Mouse (Mus musculus): ENCODE data around the gene C2cd4c.

Gene C2cd4c

DNA sequence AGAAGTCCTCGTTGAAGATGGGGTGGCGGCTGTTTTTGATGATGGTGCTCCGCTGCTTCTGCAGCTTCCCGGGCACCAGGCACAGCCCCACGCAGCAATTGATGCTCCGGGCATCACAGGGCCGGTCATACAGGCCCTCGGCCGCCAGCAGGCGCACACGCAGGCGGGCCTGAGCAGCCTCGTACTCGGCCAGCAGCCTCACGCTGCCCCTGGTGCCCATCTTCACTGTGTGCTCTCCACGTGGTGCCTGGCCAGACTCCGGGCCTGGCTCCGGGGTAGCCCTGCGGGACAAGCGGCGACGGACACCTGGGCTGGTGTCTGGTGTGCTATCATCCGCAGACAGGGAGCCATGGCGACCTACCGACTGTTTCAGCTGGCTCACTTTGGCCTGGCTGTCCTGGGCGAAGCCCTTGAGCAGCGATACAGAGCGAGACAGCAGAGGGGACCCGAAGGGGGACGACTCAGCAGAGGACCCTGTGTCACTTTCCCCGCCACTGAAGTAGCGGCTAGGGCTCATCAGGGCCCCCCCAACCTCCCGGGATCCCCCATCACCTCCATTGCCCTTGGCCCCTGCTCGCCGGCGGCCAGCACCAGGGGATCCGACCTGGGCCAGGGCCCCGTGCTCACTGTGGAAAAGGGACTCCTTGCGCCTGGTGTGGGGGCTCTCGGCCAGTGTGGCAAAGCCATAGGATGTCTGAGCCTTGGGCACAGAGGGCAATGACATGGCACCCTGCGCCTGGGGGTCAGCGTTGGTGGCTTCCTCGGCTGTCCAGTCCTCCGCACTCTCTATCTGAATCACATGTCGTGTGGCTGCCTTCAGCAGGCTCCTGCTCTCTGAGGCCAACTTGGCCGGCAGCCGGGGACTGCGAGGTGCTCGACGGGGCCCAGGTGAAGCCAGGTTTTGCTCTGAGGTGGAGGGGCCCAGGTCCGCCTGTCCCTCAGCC, 1.4 kb downstream of the C2cd4c start:
- no peak for DNase-seq (ENCODE audit: low spot score)

DNA sequence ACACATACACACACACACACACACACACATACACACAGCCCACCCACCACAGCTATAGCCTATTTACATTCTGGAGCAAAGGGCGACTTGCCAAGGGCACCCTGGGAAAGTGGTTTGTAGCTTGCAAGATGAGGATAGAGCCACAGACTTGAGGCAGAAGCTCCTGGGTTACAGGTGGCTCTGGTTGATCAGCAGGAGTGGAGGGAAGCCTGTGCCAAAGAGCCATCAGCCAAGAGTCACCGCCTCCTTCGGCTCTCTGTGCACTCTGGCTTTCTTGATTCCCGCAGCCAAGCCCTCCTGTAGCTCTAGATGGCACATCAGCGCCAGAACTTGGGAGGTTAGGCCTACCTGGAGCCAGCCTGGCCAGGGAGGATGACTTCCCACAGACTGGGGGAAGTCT, 2.5 kb downstream of the C2cd4c start:
- DNase-seq (ENCODE audit: low spot score) = no peak

DNA sequence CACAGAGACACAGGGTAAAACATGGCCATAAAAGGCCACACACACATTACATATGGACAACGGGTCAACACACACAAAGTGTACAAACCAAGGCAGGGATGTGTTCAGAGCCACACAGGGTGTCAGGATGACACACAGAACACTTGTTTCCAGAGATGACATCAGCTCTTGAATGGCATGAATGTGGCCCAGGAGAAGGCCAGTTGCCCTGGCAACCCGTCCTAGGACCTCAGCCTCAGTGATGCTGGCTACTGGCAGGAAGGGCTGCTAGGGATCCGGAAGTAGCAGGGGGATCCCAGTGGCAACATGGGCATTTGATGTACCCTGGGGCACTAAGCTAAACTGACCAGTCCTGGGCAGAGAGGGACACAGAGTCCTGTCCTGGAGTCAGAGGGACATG, 4.5 kb downstream of the C2cd4c start:
- DNase-seq (ENCODE audit: low spot score) = no peak

DNA sequence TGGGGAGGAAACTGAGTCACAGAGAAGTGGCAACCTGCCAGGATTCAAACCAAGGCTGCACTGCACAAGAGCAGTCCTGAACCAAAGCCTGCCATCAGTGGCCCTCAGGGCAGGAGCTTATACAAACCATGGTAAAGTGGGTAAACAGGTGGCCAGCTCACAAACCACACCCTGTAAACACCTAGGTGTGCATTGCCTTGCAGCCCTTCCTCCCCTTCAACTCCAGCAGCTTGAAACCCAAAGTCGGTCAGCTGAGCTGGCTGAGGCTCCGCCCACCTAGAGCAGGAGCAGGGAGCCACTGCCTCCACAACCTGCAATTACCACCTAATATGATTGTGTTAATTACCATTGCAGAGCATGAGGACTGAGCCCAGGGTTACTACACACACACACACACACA, 5.9 kb downstream of the C2cd4c start:
- DNase-seq (ENCODE audit: low spot score) = no peak

DNA sequence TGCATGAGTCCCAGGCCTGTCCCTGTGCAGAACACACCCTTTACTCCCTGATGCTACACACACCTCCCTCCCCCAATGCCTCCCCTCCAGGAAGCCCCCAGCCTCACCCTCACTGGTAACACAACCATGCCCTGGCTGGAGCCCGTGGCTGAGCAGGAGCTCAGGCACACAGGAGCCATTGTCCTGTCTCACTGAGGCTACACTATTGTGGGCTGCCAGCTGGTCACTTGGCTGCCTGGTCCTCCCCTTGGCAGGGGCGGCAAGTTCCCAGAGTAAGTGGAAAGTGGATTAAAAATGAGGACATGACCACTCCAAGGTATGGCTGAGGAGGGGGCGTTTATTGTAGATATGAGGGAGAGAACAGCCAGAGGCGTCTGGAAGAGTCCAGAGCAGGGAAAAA, 7.3 kb downstream of the C2cd4c start:
- DNase-seq (ENCODE audit: low spot score) = no peak

DNA sequence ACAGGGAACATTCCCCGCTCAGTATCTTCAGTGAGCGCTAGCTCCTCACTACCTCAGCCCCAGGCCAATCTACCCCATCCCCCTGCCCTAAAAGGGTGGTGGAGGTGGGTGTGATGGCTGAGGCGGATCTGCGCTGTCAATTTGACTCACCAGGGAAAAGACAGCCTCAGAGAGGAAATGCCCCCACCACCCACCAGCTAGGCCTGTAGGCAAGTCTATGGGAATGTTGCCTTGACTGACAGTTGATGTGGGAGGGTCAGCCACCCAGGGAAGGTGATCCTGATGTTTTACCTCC, 15.9 kb downstream of the C2cd4c start:
- DNase-seq (ENCODE audit: low spot score) = no peak

DNA sequence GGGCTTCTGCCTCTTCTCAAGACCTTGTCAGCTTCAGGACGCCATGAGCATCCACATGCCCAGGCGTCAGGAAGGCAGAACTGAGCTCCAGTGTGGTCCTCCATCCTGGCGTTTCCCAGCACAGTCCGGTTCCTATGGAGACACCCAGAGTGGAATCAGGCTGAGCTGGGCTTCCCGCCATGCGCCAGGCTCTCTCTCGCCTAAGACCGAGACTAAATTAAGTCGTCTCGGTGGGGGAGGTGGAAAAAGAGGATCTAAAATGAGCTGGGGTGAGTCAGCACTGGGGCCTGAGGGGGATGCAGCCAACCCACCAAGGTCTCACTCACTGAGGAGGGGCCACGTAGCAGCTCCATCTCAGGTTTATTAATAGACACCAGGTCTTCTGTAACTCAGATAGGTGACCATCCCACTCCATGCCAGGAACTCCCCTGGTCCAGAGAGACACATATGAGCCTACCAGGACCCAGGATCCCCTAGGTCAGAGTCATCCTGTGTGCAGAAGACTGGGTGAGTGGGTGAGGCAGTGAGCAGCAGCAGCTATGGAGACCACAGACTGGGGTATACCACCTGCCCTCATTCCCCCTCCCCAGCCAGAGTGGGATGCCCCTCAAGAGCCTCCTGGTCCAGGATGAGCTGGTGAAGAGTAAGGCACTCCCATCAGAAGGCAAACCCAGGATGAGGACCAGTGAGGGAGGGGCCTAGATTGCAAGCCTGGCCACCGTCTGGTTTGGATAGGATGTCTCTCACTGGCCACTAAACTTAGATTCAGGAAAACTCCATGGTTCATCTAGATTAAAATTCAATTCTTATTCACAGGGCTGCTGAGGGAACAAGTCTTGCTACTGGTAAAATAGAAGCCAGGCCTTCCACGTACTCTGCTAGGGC, 16.5 kb downstream of the C2cd4c start:
- DNase-seq (ENCODE audit: low spot score) = no peak

DNA sequence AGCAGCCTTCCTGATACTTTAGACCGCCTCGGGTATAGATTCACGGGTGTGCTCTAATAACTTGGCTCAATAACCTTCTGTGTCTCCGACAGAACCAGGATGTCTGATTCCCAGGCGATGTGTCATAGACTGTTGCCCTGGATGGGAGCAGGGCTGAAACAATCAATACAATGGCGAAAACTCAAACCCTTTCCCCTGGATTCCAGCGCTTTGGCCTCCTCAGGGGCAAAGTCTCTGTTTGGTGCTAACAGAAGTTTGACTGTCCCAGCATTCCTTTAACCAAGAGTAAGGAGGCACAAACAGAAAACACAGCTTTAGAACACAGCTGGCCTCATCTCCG, 18.3 kb downstream of the C2cd4c start:
- no peak for DNase-seq (ENCODE audit: low spot score)

DNA sequence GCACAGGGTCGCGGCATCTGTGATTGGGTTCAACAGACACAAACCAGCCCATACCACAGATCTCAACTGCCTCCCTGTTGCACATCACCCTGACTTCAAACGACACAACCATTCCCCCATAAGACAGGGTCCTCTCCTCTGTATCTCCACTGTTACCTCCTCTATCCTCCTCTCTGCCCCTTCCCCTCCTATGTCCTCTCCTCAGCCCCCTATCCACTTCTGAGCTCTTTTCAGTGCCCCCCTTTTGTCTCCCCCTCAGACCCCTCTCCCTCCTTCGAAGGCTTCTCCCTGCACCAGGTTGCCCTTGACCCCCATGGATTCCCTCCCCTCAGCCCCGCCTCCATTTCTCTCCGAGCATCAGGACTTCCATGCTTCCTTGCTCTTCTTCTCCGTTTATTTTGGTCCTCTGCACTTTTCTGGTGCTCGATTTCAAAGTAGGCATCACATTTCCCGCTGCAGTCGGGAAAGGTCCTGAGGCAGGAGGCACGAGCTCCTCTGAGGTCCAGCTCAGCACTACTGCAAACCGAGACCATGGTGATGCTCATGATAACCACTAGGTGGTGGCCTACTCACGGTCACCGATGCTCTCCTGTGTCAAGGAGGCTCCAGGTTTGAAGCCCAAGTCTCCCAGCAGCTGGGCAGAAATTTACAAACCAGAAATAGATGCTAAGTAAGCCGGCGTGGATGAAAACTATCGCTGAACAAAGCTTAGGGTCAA, 18.8 kb downstream of the C2cd4c start:
- DNase-seq (ENCODE audit: low spot score) = no peak

DNA sequence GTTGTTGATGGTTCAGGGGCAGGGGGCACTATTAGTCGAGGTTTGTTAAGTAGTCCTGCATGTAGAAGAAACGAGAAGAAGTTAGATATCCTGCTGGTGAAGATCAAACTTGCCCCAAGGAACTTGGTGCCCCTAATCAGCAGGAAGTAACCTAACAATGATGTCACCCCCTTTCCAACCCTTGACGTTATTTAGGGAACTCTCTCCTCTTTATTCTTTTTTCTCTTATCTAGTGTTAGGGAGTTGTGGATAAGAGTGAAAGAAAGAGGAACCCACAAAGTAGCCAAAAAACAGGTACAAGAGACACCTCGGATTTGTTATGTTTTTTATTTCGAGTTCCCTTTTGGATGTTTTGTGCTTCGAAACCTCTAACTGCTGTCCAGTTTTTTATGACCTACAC, 19.7 kb downstream of the C2cd4c start:
- DNase-seq (ENCODE audit: low spot score) = no peak

DNA sequence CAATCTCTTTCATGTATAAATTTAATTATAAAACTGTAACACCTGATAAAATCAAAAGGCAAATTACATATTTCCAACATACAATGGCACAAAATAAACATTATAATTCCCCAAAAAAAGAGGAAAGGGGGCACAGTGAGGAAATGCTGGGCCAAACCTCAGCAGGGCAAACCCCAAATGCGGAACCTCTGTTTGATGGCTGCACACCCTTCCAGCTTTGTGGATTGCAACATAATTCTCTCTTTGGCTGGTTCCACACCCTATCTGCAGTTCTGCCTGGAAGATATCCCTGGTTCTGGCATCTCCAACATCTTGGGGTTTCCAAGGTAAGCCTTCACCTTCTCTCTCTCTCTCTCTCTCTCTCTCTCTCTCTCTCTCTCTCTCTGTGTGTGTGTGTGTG, 23.1 kb downstream of the C2cd4c start:
- no peak for DNase-seq (ENCODE audit: low spot score)

DNA sequence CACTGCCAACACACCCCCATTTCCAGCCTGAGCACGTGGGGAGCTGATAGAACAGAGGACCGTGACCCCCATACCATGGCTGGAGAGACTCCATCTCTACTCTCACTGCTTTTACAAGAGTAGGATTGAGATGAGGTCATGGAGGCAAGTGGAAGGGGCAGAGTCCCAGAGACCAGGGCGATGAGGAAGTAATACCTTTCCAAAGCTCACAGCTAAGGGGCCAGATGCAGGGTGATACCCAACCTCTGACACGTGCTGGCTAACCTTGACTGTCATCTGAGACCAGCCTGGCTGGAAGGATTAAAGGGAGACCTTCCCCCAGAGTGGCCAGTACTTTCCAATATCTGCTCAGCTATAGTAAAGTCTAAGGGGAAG, 26.1 kb downstream of the C2cd4c start:
- DNase-seq (ENCODE audit: low spot score) = no peak

DNA sequence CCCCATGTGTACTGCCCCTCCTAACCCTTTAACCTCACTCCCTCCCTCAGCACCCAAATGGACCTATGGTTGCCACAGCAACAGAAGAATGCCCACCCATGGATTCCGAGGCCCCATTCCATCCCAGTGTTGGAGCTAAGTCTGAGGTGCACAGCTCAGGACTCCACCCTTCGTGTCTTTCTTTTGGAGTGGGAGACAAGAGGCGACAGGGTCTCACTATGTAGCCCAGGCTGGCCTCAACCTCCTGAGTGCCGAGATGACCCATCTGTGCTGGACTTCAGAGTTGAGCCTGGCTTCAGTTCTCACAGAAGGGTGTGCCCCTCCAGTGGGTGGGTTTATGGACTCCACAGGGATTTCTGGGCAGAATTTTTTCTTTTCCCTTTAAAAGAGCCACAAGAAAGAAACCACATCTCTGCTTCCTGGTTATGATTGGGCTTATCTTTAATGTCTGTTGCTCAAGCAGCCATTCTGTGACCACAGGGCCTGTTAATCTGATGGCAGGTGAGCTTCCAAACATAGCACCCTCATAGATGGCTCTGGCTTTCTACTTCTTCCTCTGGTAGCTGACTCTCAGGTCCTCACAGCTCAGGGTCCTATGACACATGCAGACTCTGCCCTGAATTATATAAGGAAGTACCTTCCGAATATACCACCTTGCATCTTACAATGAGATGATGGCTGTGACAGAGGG, 26.6 kb downstream of the C2cd4c start, which contains the start of gene Theg:
Gene Theg (minus strand): TSS at position 271 of the 691 bp plus-strand sequence.
- no peak for DNase-seq (ENCODE audit: low spot score)

DNA sequence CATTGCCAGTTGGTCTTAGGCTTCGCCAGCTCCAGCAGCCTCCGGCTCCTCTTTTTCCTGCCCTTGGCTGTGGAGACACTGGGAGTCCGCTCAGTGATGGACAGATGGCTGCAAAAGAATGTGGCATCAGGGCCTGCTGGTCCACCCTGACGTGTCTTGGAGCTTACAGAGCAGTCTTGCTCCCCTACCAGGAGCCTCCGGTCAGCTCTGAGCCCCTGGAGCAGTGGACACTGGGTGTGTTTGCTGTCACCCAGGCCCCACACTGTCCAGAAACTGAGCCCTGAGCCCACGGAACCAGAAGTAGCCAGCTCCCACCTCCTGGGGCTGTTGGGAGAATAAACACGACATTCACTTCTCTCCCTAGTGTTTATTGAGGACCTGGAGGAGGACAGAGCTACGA, 27.6 kb downstream of the C2cd4c start:
- DNase-seq (ENCODE audit: low spot score) = no peak

DNA sequence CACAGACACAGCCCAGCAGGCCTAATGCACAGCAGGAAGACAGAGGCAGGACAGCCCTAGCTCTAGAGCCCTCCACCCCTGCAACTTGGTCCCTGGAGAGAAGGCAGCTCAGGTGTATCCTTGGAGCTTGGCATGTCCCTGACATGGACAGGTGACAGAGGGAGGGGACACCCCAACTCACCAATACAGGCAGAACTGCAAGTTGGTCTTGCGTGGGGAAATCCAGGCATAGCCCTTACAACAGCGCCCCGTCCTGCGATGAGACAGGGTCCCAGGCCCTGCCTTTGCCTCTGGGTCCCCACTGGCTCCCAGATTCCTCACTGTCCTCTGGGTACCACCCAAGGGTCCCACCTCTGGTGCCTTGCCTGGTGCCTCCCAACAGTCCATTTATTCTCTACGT, 28.1 kb downstream of the C2cd4c start:
- DNase-seq (ENCODE audit: low spot score) = no peak

DNA sequence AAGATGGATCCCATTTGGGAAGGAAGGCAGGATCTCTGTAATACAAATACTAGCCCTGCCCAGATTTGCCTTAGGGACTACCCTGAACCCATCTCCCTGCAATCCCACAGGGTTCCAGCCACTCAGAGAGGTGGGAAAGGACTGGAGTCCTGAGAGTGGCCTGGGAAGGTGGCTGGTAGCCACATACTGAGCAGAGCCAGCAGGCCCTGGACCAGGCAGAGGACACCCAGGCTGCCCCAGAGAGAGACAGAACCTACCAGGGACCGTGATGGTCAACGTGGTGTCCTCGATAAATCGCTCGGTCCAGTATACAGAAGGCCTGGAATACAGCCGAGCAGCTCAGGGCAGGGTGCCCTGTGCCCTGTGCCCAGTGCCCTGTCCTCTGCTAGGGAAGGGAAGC, 28.7 kb downstream of the C2cd4c start:
- DNase-seq (ENCODE audit: low spot score) = no peak

DNA sequence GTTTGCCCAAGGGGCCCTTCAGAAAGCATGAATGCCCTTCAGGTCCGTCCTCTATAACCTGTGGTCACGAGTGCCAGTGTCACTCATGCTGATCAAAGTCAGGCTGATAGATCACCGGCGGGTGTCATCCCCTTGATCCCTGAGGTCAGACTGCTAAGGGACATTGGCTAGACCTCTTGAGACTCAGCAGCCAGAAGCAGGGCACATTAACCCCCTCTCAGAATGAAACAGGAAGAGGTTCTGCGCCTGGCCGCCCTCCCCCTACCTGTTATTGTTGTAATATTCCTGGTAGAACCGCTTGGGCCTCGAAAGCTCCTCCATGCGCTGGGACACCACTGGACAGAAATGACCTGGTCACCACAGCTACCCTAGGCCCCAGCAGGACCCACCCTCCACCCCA, 29.4 kb downstream of the C2cd4c start:
- DNase-seq (ENCODE audit: low spot score) = no peak

DNA sequence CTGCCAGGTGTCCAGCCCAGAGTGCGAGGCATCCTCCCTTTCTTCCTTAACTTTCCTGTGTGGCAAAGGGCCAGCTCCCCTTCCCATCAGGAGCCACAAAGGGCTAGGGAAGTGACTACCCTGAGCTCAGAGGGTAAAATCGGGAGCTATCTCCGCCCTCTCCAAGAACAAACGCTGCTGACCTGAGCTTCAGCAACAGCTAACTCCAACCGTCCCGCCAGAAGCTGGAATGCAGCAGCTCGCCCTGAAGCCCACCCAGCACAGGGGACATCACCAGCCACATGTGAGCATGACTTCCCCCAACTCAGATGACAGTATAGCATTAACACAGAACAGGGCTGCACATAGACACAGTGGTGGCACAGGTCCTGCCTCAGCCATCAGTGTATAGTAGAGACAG, 29.8 kb downstream of the C2cd4c start:
- no peak for DNase-seq (ENCODE audit: low spot score)

DNA sequence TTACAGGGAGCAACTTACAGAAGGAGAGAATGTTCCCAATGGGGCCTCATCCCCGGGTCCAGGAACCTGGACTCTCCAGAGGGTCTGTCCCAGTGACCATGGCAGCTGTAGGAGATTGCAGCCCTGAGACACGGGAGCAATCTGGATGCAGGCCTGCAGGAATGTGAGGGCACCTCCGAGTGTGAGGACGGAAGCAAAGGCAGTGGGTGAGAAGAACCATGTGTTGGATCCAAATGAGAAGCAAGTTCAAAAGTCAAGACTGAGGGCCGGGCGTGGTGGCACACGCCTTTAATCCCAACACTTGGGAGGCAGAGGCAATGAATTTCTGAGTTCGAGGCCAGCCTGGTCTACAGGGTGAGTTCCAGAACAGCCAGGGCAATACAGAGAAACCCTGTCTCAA, 32.3 kb downstream of the C2cd4c start:
- DNase-seq (ENCODE audit: low spot score) = no peak

DNA sequence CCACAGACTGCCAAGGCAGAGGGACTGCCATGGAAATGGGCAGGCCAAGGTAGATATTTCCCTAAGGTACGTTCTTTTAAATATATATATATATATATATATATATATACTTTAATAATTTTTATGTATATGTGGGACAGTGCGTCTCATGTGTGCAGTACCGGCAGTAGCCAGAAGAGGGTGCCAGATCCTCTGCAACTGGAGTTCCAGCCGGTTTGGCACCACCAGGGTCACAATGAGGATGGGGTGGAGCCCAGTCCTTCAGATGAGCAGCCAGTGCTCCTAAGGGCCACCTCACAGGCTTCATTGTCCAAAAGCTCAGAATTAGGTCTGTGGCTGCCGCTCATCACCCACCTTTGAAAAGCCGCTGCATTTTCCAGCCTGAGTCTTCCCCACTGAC, 33.0 kb downstream of the C2cd4c start:
- DNase-seq (ENCODE audit: low spot score) = no peak

DNA sequence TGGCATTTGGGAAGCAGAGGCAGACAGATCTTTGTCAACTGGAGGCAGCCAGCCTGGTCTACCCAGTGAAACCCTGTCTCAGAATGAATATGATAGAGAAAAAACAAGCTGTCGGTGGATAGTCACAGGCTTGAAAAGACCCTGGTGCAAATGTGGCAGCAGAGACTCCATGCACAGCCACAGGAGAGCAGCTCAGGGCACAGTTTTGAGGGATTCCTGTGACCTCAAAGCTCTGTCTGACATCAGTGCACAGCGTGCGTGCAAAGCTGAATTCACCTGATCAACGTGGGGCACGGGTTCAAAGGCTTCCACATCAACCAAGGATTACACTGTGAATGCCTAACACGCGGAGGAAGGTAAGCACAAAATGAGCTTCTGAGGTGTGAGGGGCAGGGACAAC, 33.5 kb downstream of the C2cd4c start:
- no peak for DNase-seq (ENCODE audit: low spot score)

DNA sequence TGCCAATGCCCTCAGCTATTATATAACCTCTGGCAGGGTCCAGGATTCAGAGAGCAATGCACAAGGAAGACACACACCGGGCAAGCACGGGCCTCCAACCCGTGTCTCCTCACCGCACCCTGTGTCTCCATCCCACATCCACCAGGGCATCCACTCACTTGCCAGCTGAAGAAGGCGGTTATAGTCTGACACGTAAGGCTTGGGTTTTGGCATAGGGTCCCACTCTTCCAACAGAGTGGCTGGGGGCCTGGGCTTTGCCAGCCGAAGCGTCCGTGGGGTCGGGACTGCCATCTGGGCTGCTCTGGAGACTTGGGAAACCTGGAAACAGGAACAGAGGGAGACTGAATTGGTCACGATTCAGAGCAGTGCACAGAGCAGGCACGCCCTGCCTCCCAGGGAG, 34.0 kb downstream of the C2cd4c start:
- DNase-seq (ENCODE audit: low spot score) = no peak
